Mouse (Mus musculus): ENCODE data around the gene Slitrk3. TPM values are rescaled to one million over a fixed set of nuclear protein-coding genes. Genes with fewer than 3 reads are reported as not detected.
"Not testable (repeated sequence)": the region's sequence is repeated elsewhere in the genome, so short reads cannot be mapped to it uniquely, and the experiment has no call there.

Slitrk3 gene
- not detected in 2 replicates for polyA plus RNA-seq (2016; fragmentation: Nextera tagmentation; extraction: Ambion mirVana)

GRCm38 (mm10) chr3:73057197-73057811, at the start of gene Slitrk3:
Gene Slitrk3, minus strand, starts transcription at chr3:73057803.
- no peaks in the 10 kb centered on the region for H3K9me3 ChIP-seq (replicated peaks)
- H3K27me3 ChIP-seq (ENCODE audit: low read depth, poor library complexity, severe bottlenecking), result peaks cover 64% of the 10 kb centered on the region
- H3K36me3 ChIP-seq, result no peaks in the 10 kb centered on the region
- WGBS, result under 1% methylated on average over 44 of the region's 44 CpGs
- no peak within 1 kb of the TSS for H3K27ac ChIP-seq
- DNase-seq (ENCODE audit: low spot score), result peak; percentile 44
- peaks cover 10% of the 10 kb centered on the region for H3K4me1 ChIP-seq
- peak within 1 kb of the TSS; percentile 55 for H3K4me3 ChIP-seq

GRCm38 (mm10) chr3:73094445-73094844, 36.8 kb upstream of the Slitrk3 start:
- H3K36me3 ChIP-seq; H3K4me3 ChIP-seq; DNase-seq (ENCODE audit: low spot score); H3K9me3 ChIP-seq (replicated peaks); H3K27me3 ChIP-seq (ENCODE audit: low read depth, poor library complexity, severe bottlenecking); H3K27ac ChIP-seq; H3K4me1 ChIP-seq: not testable (repeated sequence)
- 96% methylated on average over 2 of the region's 2 CpGs for WGBS

DNA sequence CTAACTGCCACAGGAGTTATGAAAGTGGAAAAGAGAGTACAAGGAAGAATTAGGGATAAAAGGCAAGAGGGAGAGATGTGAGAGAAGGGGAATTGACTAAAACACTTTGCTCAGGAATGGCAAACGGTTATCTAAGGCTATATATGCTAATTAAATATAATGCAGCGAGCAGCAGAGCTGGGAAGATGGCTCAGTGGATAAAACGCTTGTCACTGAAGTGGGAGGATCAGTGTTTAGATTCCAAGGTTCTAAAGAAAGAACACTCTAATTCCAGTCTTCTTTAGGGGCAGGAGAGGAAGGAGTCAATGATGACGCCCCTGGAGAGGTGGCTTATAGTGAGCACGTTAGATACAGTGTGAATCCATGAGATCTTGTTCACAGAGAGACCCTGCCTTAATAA, 27.0 kb upstream of the Slitrk3 start:
- Histone ChIP-seq H3K9me3 (replicated peaks) (no peaks in the 10 kb centered on the region), H3K36me3 (no peaks in the 10 kb centered on the region), H3K4me3 (no peak overlapping the region), H3K27ac (no peak overlapping the region), H3K27me3 (ENCODE audit: low read depth, poor library complexity, severe bottlenecking) (no peaks in the 10 kb centered on the region), H3K4me1 (no peaks in the 10 kb centered on the region)
- no peak for DNase-seq (ENCODE audit: low spot score)
- 79% methylated on average over 5 of the region's 5 CpGs for WGBS

GRCm38 (mm10) chr3:73065823-73066755, 8.5 kb upstream of the Slitrk3 start:
- WGBS, result 16% methylated on average over 20 of the region's 20 CpGs
- Histone ChIP-seq H3K9me3 (replicated peaks) (no peaks in the 10 kb centered on the region), H3K27me3 (ENCODE audit: low read depth, poor library complexity, severe bottlenecking) (no peaks in the 10 kb centered on the region), H3K4me3 (peak overlapping the region; percentile 42), H3K4me1 (no peaks in the 10 kb centered on the region), H3K27ac (no peak overlapping the region), H3K36me3 (no peaks in the 10 kb centered on the region)
- DNase-seq (ENCODE audit: low spot score), result peak; percentile 73

GRCm38 (mm10) chr3:73058190-73058589, 587 bp upstream of the Slitrk3 start:
- Histone ChIP-seq H3K27ac (no peak overlapping the region), H3K9me3 (replicated peaks) (no peaks in the 10 kb centered on the region), H3K4me3 (no peak overlapping the region; the same call in 1 of the 2 replicates), H3K36me3 (no peaks in the 10 kb centered on the region), H3K27me3 (ENCODE audit: low read depth, poor library complexity, severe bottlenecking) (peaks cover 56% of the 10 kb centered on the region), H3K4me1 (peaks cover 10% of the 10 kb centered on the region)
- 20% methylated on average over 4 of the region's 4 CpGs for WGBS
- no peak for DNase-seq (ENCODE audit: low spot score)

DNA sequence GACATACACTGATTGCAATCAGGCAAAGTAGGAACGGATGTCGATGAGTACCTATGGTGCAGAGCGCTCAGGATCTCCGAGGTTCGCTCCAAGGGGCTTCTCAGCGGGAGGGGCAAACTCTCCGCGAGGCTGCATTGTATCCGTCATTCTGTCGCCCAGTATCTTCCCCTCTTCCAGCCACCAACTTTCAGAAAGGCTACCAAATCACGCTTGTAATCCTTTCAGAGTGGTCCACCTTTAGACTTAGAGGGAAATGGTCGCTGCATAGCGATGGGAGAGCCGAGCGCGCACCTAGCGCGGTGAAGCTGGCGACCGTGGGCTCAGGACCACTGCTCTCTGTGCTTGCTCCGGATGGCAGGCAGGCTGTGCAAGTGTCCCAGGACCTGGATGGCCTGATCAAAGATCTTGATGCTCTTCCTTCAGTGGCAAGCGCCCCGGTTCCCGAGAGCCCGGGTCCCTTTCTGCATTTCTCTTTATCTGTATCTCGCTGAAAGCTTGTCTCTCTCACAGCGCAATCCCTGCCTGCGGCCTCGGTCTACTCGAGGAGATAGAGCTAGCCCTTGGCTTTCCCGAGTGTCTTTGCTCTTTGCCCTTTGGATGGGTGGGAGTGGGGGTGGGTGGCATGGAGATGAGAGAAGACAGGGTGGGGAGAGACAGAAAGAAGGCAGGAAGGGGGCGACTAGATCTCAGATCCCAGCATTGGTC, 959 bp downstream of the Slitrk3 start:
- WGBS, result under 1% methylated on average over 32 of the region's 32 CpGs
- H3K4me3 ChIP-seq, result peak overlapping the region; percentile 55
- DNase-seq (ENCODE audit: low spot score), result peak; percentile 46
- H3K9me3 ChIP-seq (replicated peaks), result no peaks in the 10 kb centered on the region
- peaks cover 69% of the 10 kb centered on the region for H3K27me3 ChIP-seq (ENCODE audit: low read depth, poor library complexity, severe bottlenecking)
- no peak overlapping the region for H3K27ac ChIP-seq
- H3K4me1 ChIP-seq, result peaks cover 10% of the 10 kb centered on the region
- no peaks in the 10 kb centered on the region for H3K36me3 ChIP-seq

- no peak overlapping the region for H3K4me3 ChIP-seq
- no peak overlapping the region for H3K27ac ChIP-seq
- 41% methylated on average over 5 of the region's 5 CpGs for WGBS
- no peak for DNase-seq (ENCODE audit: low spot score)
- peaks cover 10% of the 10 kb centered on the region for H3K4me1 ChIP-seq
- H3K36me3 ChIP-seq, result no peaks in the 10 kb centered on the region
- H3K9me3 ChIP-seq (replicated peaks), result no peaks in the 10 kb centered on the region
- peaks cover 69% of the 10 kb centered on the region for H3K27me3 ChIP-seq (ENCODE audit: low read depth, poor library complexity, severe bottlenecking)
Measured at GRCm38 (mm10) chr3:73056044-73056438, 1.6 kb downstream of the Slitrk3 start.

DNA sequence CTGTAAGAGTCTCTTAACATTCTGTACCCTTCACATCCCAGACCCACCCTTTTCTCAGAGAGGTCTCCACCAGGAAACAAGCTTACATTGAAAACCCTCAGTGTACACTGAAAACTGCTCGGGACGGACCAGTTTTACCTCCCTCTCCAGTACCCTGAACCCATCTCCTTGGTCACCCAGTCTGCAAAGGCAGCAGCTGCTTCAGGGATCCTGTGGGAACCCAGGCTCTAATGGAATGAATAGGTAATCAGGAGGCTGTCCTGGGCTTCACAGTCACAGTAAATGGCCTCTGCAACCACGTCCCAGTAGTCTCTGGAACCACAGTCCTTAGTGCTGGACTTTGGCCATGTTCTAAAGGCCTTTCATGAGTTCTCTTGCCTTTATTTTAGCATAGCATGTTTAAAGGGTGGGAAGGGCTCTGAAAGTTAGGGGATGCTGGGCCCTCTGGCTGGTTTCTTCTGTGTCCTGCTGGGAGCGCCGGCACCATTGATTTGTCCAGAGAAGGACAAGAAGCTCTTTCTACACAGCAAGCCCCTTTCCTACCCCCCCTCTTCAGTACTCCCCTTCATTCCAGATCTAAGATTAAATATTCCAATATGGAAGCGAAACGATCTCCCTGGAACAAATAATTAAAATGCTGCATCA, 2.1 kb downstream of the Slitrk3 start:
- H3K27me3 ChIP-seq (ENCODE audit: low read depth, poor library complexity, severe bottlenecking), result peaks cover 69% of the 10 kb centered on the region
- 36% methylated on average over 7 of the region's 7 CpGs for WGBS
- H3K36me3 ChIP-seq, result no peaks in the 10 kb centered on the region
- DNase-seq (ENCODE audit: low spot score), result no peak
- peaks cover 10% of the 10 kb centered on the region for H3K4me1 ChIP-seq
- H3K27ac ChIP-seq, result no peak overlapping the region
- no peak overlapping the region for H3K4me3 ChIP-seq
- H3K9me3 ChIP-seq (replicated peaks), result no peaks in the 10 kb centered on the region

GRCm38 (mm10) chr3:73053451-73053931, 4.1 kb downstream of the Slitrk3 start:
- H3K27me3 ChIP-seq (ENCODE audit: low read depth, poor library complexity, severe bottlenecking), result peaks cover 62% of the 10 kb centered on the region
- DNase-seq (ENCODE audit: low spot score), result no peak

GRCm38 (mm10) chr3:73046248-73046647, 11.4 kb downstream of the Slitrk3 start:
- Histone ChIP-seq H3K4me3 (no peak overlapping the region), H3K36me3 (no peaks in the 10 kb centered on the region), H3K9me3 (replicated peaks) (no peaks in the 10 kb centered on the region), H3K27ac (no peak overlapping the region), H3K27me3 (ENCODE audit: low read depth, poor library complexity, severe bottlenecking) (no peaks in the 10 kb centered on the region), H3K4me1 (no peaks in the 10 kb centered on the region)
- DNase-seq (ENCODE audit: low spot score), result peak; percentile 82
- WGBS, result 9% methylated on average over 3 of the region's 3 CpGs

More at GRCm38 (mm10) chr3:73053451-73053931, 4.1 kb downstream of the Slitrk3 start:
- WGBS, result 3% methylated on average over 26 of the region's 26 CpGs
- Histone ChIP-seq H3K4me3 (peak overlapping the region; percentile 50), H3K36me3 (no peaks in the 10 kb centered on the region), H3K27ac (no peak overlapping the region), H3K4me1 (peaks cover 10% of the 10 kb centered on the region), H3K9me3 (replicated peaks) (no peaks in the 10 kb centered on the region)

DNA sequence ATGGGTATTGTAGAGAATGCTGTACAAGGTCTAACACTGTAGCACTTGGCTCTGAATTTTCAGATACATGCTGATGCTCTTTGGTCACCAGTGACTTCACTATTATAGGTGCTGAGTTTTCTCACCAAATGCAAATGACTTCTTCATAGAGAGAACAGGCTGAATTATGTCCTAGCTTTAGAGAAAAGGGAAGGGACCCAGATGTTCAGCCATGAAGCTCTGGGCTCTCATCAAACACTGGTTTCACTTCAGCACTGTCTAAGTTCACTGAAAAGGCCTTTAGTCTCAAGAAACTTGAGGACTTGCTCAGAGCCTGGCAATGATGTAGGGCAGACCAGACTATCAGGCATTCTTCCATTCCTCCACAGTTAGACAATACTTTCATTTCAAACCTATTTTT, 15.3 kb downstream of the Slitrk3 start:
- H3K36me3 ChIP-seq, result no peaks in the 10 kb centered on the region
- no peaks in the 10 kb centered on the region for H3K4me1 ChIP-seq
- no peak overlapping the region for H3K27ac ChIP-seq
- no peaks in the 10 kb centered on the region for H3K27me3 ChIP-seq (ENCODE audit: low read depth, poor library complexity, severe bottlenecking)
- no peak for DNase-seq (ENCODE audit: low spot score)
- no peak overlapping the region for H3K4me3 ChIP-seq
- no peaks in the 10 kb centered on the region for H3K9me3 ChIP-seq (replicated peaks)

DNA sequence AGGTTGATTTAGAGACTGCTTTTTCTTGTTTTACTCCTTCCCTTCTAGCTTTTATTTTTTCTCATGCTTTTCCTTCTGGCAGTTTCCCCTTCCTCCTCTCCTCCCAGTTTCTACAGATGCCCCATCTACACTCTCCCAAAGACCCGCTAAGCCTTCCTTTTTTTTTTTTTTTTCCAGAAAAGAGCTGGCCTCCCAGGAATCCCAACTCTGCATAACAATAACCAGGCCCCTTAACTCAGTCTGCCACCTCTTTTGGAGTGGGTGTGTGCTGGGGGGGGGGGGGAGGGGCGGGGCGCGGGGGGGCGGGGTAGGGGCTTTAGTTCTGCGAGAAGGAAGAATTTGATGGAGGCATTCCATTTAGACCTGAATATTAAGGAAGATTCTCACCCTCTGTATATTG, 51.6 kb downstream of the Slitrk3 start:
- H3K4me3 ChIP-seq, result no peak overlapping the region
- H3K36me3 ChIP-seq, result no peaks in the 10 kb centered on the region
- no peaks in the 10 kb centered on the region for H3K27me3 ChIP-seq (ENCODE audit: low read depth, poor library complexity, severe bottlenecking)
- no peaks in the 10 kb centered on the region for H3K9me3 ChIP-seq (replicated peaks)
- H3K4me1 ChIP-seq, result no peaks in the 10 kb centered on the region
- 12% methylated on average over 6 of the region's 6 CpGs for WGBS
- H3K27ac ChIP-seq, result no peak overlapping the region
- DNase-seq (ENCODE audit: low spot score), result no peak

Measured in limb, embryonic 10.5 days (tissue).